Mouse (Mus musculus) gastrocnemius, adult 8-10 months (tissue): ENCODE measurements around the gene Gorasp1. TPM values are rescaled to one million over a fixed set of nuclear protein-coding genes. Genes with fewer than 3 reads are reported as not detected.

Source experiments
- DNase-seq, 2 experiments: peaks; one replicate each; pipeline ENCODE4 v3.0.0; 2022; ENCODE audit warnings: low spot score in 2 of 2
- total RNA-seq, 4 experiments: library from RNA; stranded (reverse); gene quantifications; 2 replicates each; pipeline ENCODE4 v1.2.4; 2022

Gorasp1 gene
- 10 to 100 TPM; 21.7 to 25.8 (median 24.7) TPM for total RNA-seq

DNA sequence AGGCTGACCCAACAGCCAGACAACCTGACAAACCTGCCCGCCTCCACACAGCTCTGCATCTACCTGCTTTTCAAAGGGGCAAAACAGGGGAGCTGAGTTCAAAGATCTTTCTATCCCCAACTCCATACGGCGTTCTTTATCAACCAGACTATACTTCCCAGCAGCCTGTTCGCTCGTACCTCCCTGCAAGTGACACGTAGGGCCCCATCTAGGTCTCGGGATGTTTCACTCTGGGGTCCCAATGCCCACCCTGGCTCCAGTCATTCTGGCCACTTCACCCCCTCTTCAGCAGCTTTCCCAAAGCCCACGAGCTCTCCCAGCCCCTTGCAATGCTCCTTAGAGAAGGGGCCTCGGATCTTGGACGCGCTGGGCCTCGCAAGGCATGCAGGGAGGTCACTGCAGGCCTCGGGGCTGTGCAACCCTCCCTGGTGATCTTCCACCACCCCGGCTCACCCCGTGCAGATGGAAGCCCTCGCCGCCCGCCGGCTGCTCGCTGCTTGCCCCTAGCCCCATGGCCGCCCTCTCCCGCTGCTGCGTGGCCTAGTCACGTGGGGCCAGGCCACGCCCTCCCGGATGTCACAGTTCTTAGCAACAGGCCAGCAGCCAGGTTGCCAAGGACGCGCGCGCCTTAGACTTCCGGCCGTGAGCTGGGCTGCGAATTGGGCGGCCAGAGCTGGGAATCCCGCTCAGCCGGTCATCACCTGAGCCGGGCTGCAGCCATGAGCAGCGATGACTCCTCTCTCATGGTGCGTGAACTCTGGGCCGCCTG, at the start of gene Gorasp1, which contains the start of gene Ttc21a:
Gene Gorasp1, minus strand, starts transcription at position 561 of the 769 bp plus-strand sequence.
Gene Ttc21a, plus strand, starts transcription at position 602 of the 769 bp plus-strand sequence.
- peak; percentile 93 to 94 for DNase-seq

GRCm38 (mm10) chr9:119985881-119986574, 48.7 kb upstream of the Gorasp1 start:
- DNase-seq = no peak

DNA sequence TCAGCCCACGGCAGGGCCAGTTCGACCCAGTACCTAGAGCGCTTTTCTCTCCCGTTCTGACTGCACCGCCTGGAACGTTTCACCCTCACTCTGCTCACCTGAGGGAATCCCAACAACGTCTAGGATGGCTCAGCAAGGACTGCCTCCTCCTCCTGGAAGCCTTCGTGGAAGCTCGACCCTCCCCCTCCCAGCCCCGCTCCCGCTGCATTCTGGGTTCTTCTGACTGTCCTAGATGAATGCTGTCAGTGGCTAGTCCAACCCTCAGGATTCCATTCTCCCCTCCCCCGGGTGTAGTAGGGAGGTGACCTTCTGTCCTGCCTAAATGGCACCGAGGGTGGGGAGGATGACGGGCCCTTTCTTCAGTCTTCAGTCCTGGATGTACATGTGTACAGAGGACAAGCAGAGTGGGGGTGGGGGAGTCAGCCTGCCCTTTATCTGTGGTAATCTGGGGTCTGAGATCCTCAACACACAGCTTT, 47.2 kb upstream of the Gorasp1 start, which contains the start of gene Csrnp1:
Gene Csrnp1, minus strand, starts transcription at position 123 of the 476 bp plus-strand sequence.
- DNase-seq = no peak

DNA sequence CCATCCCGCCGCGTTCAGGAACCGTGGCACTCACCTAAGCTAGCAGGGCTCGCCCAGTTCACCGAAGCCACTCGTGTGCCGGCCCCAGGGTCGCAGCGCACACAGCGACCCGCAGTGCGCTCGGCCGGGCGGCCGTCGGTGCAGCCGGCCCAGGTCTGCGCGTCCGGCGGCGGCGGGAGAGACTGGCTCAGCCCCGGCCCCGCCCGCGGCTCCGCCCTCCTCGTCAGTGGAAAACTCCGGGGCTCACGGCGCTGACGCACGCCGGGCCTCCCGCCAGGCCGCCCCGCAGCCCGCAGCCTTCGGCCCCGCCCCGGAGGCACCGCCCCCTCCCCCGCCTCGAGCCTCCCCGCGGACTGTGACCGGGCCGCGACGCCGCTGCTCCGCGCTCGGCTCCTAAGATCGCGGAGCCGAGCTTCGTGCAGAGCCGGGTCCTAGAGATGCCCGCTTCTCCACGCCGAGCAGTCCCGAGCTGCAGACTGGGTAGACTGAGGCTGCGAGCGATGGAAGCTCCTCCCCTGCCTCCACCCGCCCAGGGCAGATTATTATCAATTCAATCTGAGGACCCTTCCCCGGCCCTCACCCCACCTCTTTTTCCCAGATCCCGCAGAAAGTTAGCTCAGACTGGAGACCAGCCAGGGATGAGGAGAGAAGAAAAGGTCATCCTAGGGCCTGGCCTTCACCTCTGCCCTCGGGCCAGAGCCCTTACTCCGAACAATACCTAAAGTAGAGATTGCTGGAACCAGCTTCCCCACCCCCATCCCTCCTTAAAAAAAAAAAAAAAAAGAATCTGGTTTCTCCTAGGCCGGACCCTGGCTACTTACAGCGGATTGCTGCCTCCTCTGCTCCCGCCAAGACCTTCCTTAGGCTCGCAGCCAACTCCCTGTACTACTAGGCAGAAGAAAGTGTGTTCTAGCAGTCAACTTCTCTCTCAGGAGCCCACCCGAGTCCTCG, 46.5 kb upstream of the Gorasp1 start:
- peak; percentile 85 to 89 for DNase-seq

GRCm38 (mm10) chr9:119982956-119983551, 45.7 kb upstream of the Gorasp1 start:
- peak in 1 of 2 experiments; percentile 31 for DNase-seq

GRCm38 (mm10) chr9:119982241-119982811, 45.0 kb upstream of the Gorasp1 start:
- no peak for DNase-seq

DNA sequence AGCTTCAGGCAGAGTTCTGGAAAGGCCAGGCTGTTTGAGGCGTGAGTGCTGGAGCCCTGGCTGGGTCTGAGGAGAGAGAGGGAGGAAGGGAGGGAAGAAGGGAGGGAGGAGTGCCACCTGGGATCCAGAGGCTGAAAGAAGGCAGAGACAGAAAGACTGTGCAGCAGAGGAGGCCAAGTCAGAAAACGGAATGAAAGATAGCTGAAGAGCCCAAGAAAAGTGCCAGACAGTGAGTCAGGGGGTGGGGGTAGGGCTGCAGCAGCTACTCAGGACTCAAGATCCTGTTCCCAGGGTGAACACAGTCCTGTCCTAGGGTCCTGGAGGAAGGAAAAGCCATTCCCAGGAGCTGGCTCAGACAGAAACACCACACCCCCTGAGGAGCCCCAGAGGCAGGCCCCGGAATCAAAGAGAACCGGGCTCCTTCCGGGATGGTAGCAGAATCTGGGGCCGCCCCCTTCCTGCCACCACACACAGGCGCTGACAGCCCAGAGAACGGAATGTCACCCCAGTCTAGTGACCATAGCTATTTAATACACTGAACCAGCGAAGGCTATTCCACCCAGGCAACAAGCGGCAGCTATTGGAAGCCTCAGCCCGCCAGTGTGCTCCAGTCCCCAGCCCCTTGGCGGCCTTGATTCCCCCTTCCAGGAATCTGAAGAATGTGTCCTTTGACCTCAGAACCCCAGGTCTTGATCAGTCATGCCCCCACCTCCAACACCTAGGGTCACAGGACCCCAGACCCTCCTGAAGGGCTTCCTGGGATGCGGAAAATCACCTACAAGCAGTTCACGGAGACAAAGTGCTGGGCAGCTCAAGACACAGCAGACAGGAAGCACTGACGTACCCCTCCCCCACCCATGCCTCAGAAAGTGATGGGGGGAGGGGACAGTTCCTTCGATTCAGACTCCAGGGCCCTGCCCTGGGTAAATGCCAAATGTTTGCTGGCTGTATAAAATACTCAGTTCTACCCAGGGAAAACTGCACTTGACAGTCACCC, 44.1 kb upstream of the Gorasp1 start:
- DNase-seq = peak; percentile 43 to 52

DNA sequence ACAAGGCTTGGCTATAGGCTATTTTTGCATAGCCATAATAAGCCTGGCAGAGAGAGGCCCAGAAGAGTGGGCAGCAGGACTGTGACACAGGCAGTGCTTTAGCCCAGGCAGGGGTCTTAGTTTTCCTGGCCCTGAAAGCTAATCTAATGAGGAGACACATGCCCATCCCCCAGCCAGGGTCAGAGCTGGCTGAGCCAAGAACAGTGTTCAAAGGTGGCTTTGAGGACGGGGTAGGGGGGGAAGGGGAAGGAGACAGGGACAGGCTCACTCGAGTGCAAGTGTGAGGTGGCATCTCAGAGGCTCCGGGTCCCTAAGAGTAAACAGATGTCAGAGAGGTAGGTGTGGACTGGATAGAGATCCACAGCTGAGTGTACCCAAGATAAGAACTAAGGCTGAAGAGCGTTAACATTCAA, 43.4 kb upstream of the Gorasp1 start:
- DNase-seq = no peak

GRCm38 (mm10) chr9:119979749-119980148, 42.4 kb upstream of the Gorasp1 start:
- no peak for DNase-seq

- DNase-seq = no peak
Measured at GRCm38 (mm10) chr9:119978811-119979441, 41.6 kb upstream of the Gorasp1 start.

- DNase-seq = no peak
Measured at GRCm38 (mm10) chr9:119978151-119978810, 40.9 kb upstream of the Gorasp1 start.

DNA sequence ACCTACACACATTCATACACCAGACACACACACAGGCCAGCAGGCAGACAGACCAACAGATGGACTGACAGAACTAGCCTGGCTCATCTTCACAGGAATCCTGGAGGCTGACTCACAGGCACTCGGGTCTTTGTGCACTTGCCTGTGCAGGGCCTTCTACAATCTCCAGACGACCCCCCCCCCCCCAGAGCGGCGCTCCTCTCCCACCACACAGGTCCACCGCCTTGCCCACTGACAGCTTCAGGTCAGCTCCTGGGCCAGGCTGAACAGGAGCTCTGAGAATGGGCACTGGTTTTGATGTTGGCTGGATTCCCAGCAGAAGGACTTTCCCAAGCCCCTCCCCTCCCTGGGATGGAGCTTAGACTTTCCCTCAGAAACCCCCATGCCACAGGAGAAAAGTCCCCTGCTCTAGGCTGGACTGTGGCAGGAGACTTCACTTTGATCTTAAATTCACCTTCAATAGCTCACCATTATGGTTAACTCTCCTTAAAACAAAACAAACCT, 40.2 kb upstream of the Gorasp1 start:
- DNase-seq = no peak

DNA sequence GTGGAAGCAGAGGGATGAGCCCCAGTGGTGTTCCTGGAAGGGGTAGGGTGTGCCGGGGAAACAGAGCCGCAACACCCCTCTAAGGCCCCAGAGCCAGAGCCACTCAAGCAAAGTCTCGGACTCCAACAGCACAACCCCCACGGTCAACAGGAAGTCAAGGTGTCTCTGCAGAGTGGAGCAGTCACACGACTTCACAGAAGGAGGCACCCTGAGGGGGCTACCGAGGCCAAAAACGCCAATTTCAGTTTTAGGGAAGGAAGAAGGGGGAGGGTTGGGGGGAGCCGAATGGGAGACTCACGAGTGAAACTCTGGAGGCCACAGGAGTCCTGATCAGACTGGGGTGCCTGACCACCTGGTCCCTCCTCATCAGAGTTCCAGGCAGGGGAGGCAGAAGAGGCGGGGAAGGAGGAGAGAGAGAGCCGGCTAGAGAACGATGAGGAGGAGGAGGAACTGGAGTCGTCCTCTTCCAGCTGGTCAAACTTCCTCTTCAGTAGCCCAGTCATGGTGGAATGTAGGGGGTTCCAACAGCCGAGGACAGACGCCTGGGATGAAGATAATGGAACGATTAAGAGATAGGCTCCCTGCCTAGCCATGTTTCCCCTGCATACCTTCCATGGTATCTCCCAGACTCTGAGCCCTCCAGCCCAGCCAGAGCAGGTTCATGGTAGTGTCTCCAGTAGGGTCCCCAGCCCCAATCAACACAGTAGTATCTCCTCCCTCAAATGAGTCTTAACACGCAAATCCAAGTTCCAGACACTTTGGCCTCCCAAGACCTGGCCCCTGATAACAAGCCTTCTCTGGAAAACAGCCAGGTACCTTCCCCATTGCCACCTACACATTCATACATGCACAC, 39.6 kb upstream of the Gorasp1 start:
- no peak for DNase-seq

DNA sequence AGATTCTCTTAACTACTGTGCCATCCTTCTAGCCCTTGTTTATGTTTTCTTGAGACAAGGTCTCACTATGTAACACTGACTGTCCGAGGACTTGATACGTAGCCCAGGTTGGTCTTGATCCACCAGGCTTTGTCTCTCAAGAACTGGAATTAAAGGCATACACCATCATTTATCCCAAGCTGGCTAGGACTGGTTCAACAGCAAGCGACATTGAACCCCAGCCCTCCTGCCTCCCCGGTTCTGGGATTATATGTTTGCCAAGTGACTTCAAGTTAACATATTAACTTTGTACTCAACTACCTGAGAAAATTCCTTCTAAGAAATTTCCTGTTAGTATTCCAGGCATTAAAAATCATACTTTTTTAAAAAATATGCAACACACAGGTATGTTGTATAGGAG, 37.9 kb upstream of the Gorasp1 start:
- no peak for DNase-seq

GRCm38 (mm10) chr9:119974609-119975008, 37.2 kb upstream of the Gorasp1 start:
- DNase-seq = no peak

- DNase-seq = no peak
Measured at GRCm38 (mm10) chr9:119973869-119974520, 36.6 kb upstream of the Gorasp1 start.
